Mouse (Mus musculus) gastrocnemius, postnatal 14 days (tissue): ENCODE measurements around the gene Hck. TPM values are rescaled to one million over a fixed set of nuclear protein-coding genes. Genes with fewer than 3 reads are reported as not detected.
A peak's percentile ranks its signal among the peaks of the same experiment; 100 is the strongest.

Source experiments
- DNase-seq: peaks from one replicate; pipeline ENCODE4 v3.0.0; 2021; ENCODE audit warnings: mixed read lengths
- intact Hi-C: fragments of 180-260 bp; cut with DNase I; formaldehyde crosslinking; loops from one replicate; pipeline ENCODE4 v1.15.1; 2025; ENCODE audit warnings: low total_unique reads
- total RNA-seq, 2 experiments: library from RNA; stranded (reverse); gene quantifications; 2 replicates each; pipeline ENCODE4 v1.2.3; 2021

The Hck gene
- total RNA-seq, 2 experiments from 2014 or later: 0.60 to 0.76 TPM

DNA sequence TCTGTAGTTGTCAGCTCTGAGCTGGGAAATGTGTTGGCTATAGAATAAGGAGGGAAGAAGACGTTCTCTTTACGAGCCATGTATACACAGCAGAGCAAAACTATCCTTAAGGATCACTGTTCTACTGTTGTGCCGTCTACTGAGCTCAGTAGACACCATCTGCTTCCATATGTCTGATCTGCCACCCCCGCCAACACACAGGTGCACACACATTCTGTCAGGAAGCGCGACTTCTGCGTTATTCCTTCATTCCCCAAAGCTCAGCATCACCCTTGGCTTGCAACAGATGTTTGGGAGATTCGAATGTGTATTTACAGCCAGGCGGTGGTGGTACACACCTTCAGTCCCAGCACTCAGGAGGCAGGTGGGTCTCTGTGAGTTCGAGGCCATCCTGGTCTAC lies 21.2 kb upstream of the Hck start:
- intact Hi-C loops: no loop called here

GRCm38 (mm10) chr2:153089316-153089715 lies 19.0 kb upstream of the Hck start:
- intact Hi-C loops: no loop called here
- DNase-seq: no peak

More for the DNA sequence above, 21.2 kb upstream of the Hck start:
- no peak for DNase-seq

GRCm38 (mm10) chr2:153090551-153091165 lies 17.6 kb upstream of the Hck start:
- DNase-seq: peak; percentile 12
- intact Hi-C loops: no loop called here

GRCm38 (mm10) chr2:153107046-153107766 lies 1.1 kb upstream of the Hck start:
- DNase-seq: no peak
- intact Hi-C loops: no loop called here

GRCm38 (mm10) chr2:153107802-153108201 lies 466 bp upstream of the Hck start:
- intact Hi-C loops: no loop called here
- no peak for DNase-seq

DNA sequence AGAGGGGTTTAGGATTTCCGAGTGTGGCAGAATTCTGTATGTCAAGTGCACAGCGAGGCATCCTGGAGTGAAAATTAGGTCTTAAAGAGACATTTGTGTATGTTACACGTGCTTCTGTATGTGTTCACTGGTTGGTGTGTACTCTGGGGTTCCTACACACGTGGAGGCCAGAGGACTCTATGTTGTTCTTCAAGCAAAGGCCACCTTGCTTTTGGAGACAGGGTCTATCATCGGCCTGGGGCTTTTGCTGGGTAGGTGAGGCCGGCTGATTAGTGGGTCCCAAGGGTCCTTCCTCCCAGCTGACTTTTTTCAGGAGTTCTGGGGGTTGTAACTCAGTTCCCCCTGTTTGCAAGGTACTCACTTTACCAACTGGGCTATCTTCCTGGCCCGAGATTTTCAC lies 1.3 kb downstream of the Hck start:
- no peak for DNase-seq
- intact Hi-C loops: no loop called here

DNA sequence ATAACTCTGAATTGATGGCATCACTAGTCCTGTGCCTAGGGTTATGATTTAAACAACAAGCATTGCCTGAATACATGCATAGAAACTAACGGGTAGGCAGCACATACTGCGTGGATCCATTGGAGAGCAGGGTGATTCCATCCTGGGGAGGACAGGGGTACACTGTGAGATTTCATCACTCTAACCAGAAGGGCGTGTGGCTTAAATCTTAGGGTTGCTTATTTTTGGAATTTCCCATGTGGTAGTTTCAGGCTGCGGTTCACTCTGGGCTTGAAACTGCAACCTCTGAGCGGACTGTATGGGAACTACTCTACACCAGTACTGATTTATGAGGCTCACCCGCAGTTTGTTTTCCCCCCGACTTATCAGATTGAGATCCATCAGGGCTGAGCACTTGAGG lies 3.0 kb downstream of the Hck start:
- no peak for DNase-seq
- intact Hi-C loops: no loop called here

DNA sequence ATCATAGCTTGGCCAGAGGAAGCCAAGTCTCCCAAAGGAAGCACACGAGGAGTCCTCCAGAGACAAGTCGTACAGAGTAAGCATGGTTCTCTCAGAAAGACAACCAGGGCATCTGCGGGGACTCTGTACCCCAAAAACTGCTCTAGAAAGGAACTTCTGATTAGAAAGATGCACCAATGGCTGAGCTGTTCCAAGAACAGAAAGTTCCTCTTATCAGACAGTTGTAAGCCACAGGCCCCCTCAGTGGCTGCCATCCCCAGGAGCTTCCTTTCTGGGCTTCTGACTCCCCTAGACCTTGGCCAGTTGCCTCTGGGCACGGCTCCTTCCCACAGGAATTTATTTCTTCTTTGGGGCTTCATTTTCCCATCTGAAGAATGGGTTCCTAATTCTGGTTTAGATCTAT lies 7.4 kb downstream of the Hck start:
- no peak for DNase-seq
- intact Hi-C loops: no loop called here

- DNase-seq: no peak
- intact Hi-C loops: no loop called here
Measured at GRCm38 (mm10) chr2:153117051-153117486, 8.8 kb downstream of the Hck start.

DNA sequence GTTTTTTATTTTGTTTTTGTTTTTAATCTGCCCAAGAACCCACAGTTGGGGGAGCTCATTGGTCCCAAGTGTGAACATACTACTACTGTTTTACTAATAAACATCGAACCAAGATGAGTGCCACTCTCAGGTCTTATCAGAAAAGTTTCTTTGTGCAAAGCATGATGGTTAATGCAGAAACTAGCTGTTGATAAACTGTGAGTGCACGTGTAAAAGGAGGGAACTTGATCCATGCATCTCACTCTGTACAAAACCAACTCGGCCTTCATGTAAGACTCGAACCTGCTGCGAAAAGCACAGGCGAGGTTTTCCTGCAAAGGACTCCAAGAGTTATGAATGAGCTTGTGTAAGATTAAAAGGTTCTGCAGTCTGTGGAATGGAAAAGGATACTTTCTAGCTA lies 11.2 kb downstream of the Hck start:
- no peak for DNase-seq
- intact Hi-C loops: no loop called here

GRCm38 (mm10) chr2:153120126-153120525 lies 11.9 kb downstream of the Hck start:
- no peak for DNase-seq
- intact Hi-C loops: no loop called here

DNA sequence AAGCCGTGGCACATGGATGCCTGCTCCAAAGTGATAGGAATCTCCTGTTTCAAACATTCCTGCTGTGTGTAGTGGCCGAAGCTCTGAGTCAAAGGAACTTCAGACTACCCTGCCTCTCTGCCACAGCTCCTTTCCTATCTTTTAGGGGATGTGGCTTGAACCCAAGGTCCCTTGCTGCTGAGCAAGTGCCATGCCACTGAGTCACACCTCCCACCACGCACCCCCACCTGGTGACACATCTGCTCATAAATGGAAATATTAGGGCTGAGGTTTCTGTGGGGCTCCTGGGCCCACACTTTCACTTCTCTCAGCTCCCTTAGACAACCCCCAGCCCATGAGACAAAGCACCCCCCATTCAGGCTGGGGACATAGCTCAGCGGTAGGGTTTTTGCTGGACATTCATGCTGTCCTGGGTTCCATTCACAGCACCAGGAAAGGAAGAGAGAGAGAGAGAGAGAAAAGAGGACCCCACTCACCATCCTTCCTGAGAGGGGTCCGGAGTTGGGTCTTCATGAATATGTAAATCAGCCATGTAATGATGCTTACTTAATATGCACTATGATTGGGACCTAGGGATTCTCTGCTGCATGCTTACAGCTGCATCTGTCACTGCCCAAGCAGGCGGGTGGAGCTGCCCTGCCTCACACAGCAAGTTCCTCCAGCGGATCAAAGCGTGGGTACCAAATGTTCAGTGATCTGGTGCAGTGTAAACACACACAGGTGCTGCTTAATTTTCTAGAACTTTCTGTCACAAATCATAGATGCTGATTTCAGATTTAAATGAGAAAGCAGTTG lies 13.8 kb downstream of the Hck start:
- intact Hi-C loops: no loop called here
- no peak for DNase-seq

DNA sequence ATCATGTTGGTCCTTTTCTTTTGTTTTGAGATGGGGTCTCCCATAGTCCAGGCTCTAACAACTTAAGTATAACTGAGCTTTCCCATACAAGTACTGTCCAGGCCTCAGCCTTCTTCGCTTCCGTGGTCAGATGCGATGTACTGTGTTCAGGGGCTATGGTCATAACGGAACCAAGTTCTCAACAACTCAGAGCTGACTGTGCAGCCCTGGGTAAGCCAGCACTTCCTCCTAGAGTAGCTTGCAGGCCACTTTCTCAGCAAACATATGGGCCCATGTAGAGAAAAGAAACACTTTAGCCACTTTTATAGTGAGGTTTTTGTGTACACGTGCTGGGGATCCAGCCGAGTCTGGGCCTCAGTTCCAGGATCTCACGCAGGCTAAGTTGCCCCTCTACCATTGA lies 14.4 kb downstream of the Hck start:
- no peak for DNase-seq
- intact Hi-C loops: no loop called here

- DNase-seq: no peak
- intact Hi-C loops: no loop called here
Measured at GRCm38 (mm10) chr2:153125875-153126274, 17.6 kb downstream of the Hck start.

DNA sequence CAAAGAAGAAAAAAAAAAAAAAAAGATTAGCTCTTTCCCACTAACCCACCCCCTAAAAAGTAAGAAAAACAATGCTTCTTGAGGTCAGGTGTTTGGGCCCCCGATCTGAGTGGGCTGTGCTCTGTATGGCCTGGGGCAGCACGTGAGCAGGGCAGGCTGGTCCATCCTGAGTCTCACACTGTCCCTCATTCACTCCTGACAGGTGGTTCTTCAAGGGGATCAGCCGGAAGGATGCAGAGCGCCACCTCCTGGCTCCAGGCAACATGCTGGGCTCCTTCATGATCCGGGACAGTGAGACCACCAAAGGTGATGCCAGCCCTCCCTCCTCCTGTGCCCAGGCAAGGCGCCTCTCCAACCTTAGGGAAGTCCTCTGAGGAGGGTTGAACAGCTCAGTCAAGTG lies 22.8 kb downstream of the Hck start:
- no peak for DNase-seq
- intact Hi-C loops: no loop called here

DNA sequence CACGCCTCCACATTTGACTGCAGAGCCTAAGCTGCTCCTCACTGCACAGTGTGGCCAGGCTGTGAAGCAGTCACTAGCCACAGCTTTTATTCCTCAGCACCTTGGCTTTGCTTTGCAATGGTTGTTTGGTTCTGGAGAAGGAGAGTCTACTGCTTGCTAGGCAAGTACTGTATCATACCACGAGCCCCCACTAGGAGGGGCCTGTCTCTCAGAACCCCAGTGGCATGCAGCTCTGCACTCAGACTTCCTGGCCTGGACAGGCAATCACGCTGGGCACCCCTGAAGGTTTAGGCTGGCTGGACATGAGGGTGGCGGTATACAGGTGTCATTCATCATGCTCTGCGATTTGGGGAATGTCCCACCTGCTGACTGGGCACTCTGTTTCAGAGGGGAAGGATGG lies 26.0 kb downstream of the Hck start:
- intact Hi-C loops: no loop called here
- DNase-seq: no peak

DNA sequence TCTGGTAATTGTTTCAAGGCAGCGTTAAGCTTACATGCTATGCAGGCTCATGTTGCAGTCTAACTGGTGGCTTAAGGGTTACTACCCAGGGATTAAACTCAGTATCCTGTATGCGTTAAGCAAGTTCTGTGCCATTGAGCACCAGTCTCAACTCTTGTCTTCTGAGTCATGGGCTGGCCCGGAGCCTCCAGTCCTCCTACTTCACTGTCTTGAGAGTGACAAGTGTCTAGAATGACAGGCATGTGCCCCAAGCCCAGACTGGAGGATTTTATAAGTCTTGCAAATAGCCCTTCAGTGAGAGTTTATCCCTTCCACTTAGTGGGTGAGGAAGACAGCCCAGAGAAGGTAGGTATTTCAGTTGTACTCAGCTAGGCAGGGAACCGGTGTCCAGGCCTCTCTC lies 27.9 kb downstream of the Hck start:
- no peak for DNase-seq
- intact Hi-C loops: no loop called here

GRCm38 (mm10) chr2:153139158-153139557 lies 30.9 kb downstream of the Hck start:
- DNase-seq: no peak
- intact Hi-C loops: no loop called here

GRCm38 (mm10) chr2:153139996-153140613 lies 31.8 kb downstream of the Hck start:
- intact Hi-C loops: loop anchor here (10.0 kb wide), 1 partner anchor 445 kb away; no protein-coding TSS in a partner anchor
- peak; percentile 14 for DNase-seq

DNA sequence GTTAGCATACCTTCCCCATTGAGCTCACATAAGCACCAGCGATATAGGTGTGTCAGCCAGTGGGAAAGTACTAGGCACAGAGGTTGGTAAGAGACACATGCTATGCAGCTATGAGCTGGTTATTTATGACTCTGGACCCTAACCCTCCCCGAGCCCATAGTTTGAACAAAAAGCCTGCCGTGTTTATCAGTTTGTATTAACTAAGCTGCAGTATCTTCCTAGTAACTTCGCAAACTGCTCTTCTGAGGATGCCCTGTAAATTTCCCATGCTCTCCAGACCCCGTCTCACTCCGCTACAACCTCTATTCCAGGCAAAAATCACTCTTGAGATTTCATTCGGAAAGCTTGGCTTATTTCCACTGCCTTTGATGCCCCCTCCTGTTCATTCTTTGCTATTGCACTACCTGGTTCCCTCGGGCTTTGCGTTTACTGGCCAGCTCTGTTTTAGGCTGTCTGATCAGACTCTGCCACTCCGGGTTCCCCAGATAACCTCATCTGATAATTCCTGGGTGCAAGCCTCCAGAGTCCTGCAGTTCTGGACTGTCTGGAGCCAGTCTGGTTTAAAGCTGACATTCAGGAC lies 34.4 kb downstream of the Hck start:
- DNase-seq: no peak

More for the DNA sequence above, 34.4 kb downstream of the Hck start:
- intact Hi-C loops: loop anchor here (10.0 kb wide), 1 partner anchor 442 kb away; no protein-coding TSS in a partner anchor
